Mouse (Mus musculus) ovary, postnatal 36 days (tissue): Measurements from ENCODE around the gene Rnf149.

Source experiments
- DNase-seq: peaks from one replicate; pipeline ENCODE4 v3.0.0; 2022; ENCODE audit warnings: low spot score, mixed read lengths

Gene Rnf149

DNA sequence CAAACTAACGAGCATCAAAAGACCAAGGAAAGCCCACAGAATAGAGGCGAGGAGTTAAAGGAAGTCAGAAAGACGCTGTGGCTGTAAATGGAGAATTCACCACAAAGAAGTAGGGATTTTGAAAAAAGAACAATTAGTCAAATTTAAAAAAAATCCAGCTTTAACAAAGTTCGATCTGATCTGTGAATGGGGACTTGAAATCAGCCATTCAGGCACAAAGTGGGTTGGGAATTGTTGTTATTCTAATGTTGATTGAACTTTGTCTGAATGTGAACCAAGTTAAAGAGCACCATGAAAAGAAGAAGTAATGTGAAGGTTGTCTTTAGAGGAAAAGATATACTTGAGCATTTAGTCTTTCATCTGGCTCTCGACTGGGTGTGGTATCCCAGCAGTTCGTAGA lies 48.9 kb downstream of the Rnf149 start:
- no peak for DNase-seq

DNA sequence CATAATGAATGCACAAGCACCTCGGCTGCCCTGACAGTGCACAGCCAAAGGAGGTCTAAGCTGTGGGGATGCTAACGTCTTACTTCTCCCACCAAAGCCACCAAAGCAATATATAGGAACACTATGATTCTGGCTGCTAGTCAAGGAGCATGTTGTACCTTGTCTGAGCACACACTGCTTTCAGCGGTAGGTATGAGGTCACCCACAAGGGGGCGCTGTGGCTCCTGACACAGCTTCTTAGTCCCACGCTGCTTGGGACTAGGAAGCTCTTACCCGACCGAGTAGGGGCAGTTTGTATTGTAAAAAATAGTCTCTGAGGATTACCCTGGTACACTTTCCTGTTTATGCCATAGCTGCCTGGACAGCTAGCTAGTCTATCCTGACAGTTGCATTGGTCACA lies 49.8 kb downstream of the Rnf149 start:
- peak; percentile 77 for DNase-seq

DNA sequence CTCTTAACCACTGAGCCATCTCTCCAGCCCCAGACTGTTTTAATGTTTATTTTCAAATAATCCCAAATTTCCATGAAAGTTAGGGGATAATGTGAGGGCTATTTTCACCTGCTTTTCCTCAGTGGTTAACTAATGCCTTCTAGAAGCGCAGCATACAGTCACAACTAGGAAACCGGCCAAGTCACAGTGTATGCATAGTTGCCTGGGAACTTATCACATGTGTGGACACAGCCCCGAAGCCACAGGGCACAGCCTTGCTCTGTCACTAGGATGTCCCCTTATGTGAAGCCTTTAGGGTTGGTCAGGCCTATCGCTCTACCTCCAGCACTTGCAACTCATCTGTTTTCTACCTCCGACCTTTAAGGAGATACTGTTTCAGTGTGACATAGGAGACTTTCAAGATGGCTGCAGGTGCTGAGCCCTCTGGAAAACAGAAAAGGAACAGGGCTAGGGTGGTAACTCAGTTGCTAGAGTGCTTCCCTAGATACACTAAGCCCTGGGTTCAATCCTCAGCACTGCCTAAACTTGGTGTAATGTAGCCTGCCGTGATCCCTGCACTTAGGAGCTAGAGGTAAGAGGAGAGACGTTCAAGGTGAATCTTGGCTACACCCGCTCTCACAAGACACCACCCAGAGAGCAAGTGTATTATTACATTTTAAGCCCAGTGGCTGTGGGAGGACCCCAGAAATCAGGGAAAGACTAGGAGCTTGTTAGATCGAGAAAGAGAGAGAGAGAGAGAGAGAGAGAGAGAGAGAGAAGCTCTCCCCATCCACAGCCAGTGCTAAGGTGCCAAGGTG lies 50.6 kb downstream of the Rnf149 start:
- DNase-seq: no peak

DNA sequence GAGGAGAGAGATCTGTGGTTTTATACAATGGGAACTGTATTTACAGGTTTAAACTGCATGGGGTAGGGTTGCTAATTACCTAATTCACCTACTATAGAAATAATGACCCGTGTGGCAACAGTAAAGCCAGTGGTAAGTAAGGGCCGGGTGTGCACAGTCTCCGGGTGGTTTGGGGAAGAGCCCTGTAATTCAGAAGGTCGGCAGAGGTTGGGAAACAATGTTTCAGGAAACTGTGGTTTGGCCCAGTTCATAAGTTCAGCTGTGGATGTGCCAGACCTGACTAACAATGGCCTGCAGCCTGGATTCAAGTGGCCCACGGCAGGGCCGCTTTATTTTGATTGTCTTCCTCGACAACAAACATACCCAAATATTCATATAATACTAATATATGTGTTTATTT lies 51.4 kb downstream of the Rnf149 start:
- no peak for DNase-seq

DNA sequence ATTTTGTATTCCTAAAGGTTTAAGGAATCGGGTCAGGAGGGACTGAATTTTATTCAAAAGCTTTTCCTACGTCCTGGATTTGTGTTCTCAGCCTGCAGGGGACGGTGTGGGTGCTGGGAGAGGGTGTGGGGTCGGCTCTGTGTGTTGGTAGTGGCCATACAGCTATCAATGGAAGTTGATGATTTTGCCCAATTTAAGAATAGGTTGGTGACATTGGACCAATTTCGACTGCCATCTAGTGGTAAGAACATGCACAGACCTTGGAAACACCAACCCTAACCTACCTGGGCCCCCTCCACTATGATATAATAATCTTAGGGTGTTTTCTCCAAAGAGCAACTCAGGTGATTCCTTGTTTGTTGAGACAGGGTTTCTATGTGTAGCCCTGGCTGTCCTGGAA lies 54.7 kb downstream of the Rnf149 start:
- no peak for DNase-seq

DNA sequence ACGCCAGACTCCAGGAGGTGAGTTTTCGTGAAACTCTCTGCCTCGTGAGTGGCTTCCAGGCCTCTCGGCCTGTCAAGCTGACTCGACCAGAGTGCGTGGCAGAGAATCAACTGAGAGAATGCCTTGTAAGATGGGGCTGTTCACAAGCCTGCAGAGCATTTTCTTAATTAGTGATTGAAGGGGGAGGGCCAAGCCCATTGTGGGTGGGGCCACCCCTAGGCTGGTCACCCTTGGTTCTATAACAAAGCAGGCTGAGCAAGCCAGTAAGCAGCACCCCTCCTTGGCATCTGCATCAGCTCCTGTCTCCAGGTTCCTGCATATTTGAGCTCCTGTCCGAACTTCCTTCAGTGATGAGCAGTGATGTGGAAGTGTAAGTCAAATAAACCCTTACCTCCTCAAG lies 55.9 kb downstream of the Rnf149 start:
- DNase-seq: no peak

DNA sequence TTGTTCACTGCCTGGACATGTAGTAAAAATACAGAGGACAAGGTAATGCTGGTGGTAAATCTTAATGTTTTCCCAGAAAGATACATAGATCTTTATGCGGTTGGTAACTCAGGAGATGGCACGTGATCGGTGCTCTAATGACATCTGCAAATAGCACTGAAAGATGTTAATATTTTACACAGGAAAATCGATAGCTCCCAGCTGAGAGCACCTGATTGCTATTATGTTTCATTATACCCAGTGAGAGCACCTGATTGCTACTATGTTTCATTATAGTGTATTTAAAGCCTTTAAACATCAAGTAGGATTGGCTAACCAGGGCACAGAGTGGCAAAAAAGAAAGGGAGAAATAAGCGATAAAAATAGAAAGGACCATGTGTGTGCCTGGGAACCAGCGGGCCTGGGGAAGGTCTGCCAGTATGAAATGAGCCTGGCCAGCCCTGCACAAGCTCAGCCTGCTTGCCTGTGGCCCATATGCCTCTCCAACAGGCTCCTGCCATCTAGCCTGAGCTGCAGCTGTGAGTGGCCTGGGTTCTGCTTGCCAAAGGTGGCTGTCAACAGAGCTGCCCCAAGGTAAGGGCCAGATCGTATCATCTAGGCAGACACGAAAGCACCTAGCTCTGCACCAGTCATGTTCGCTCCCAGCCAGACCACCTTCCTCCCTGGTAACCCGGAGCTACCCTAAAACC lies 61.8 kb downstream of the Rnf149 start:
- DNase-seq: no peak

DNA sequence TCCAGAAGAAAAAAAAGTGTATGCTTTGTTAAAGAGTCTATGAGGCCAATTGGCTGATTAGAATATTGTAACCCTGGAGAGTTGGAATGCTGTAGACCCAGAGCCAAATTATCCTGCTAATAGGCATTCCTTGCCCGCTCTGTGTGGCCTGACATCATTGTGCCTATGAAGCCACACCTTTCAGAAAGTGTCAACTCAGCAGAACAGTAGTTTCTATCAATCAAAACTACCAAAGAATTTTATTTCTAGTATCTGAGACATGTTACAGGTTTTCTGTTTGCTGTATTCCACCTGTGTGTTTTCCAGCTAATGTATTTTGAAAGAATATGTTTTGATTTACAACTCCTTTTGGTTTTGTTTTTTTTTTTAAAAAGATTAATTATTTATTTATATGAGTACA lies 65.0 kb downstream of the Rnf149 start:
- no peak for DNase-seq

DNA sequence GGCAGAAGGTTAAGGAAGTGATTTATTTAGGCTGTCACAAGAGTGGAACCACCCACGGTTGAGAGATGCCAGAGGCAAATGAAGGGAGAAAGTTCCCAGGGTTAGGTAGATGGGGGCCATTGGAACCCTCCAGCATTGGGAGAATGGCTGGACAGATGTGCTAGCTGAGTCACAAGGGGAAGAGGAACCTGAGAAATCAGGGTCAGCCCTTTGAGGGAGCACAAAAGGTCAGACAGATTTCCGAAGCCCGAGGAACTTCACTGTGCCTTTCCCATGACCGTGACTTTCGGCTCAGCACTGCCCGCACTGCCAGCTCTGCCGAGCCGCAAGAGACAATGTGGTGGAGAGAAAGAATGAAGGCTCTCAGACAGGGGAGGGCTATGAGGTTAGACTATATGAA lies 65.4 kb downstream of the Rnf149 start:
- no peak for DNase-seq

DNA sequence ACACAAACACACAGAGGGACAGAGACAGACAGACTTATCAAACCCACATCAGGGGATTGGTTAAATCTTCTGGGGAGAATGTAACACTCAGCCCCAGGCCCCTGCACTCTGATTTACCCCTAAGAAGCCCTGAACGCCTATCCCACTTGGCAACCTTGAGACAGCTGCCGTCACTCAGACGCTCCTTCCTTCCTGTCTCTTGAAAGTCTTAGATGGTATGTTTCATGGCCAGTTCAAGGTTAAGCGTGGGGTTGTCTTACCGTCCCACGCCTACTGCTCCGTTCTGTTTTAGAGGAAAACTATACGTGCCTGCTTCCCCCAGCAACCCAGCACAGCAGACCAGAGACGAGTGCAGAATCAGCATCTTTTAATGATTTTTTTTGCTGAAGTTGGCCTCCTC lies 71.6 kb downstream of the Rnf149 start:
- DNase-seq: no peak

DNA sequence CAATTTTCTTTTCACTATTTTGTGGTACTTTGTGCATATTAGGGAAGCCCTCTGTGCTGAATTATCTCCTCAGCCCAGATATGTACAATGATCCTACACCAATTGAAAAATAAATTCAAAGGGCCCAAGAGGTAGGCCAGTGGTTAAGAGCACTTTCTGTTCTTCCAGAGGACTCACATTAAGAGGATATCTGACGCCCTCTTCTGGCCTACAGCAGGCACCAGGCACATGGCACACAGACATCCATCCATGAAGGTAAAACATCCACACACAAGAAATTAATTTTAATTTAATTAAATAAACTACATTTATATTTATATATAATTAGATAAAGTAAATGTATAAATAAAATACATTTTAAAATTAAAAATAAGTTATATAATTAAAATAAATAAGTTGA lies 72.9 kb downstream of the Rnf149 start:
- DNase-seq: no peak

DNA sequence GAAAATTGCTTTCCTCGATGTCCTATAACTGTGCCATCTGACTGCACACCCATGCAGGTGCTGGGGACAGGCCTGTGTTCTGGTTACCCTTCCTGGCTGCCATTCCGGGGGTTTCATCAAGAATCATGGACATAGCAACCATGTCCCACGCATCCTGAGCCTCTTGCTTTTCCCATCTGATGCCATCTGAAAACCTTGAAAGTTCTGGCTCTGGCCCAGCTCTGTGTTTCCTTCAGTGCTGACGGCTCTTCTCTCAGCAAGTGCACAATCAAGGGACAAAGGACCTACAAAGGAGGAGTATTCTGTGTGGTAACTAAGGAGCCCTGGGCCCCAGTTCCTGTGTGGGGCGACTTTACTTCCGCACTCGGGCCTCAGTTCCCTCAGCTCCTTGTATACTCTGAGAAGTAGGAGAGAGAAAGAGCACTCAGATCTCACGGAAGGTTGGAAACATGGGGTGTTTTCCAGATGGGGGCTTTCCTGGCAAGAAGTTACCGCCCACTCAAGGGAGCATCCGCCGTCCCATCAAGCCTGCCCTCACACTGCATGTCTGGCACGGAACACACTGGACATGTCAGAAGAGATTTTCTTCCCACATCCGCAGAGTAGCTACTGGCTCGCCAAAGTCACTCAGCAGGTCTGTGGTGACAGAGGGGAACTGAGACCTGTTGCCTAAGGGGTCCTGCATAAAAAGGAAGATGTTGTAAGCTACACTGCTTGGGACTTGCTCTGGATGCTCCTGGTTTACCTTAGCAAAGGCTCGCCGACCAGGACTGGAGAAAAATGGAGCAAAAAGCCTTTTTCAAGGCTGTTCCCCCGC lies 74.2 kb downstream of the Rnf149 start:
- peak; percentile 18 for DNase-seq
